Mouse (Mus musculus) kidney, embryonic 14.5 days (tissue): ENCODE data around the gene Rhebl1. TPM values are rescaled to one million over a fixed set of nuclear protein-coding genes. Genes with fewer than 3 reads are reported as not detected.

Experiments
- ATAC-seq: fragments of 200-750 bp; cut with Nextera tagmentation; 2 replicates; pipeline ENCODE4 v1.8.0; 2017; ENCODE audit warnings: moderate number of reproducible peaks, mild to moderate bottlenecking, moderate TSS enrichment, moderate library complexity; ENCODE audit not compliant: low FRiP score, low TSS enrichment
- H3K27ac ChIP-seq: fragments of 300-500 bp; sonication (generic); 2 replicates; pipeline ENCODE4 v1.5.1; 2014; ENCODE audit warnings: low read depth, mild to moderate bottlenecking, low read length, moderate library complexity, mixed read lengths
- H3K27me3 ChIP-seq: fragments of 300-500 bp; sonication (generic); 2 replicates; pipeline ENCODE4 v1.6.1; 2014; ENCODE audit warnings: mild to moderate bottlenecking, low read length; ENCODE audit not compliant: control insufficient read depth, insufficient read depth
- H3K36me3 ChIP-seq: fragments of 300-500 bp; sonication (generic); 2 replicates; pipeline ENCODE4 v1.6.1; 2014; ENCODE audit warnings: low read length, mixed read lengths; ENCODE audit not compliant: control insufficient read depth, insufficient read depth
- H3K4me1 ChIP-seq: fragments of 300-500 bp; sonication (generic); 2 replicates; pipeline ENCODE4 v1.6.1; 2014; ENCODE audit warnings: low read length, mixed read lengths; ENCODE audit not compliant: control insufficient read depth, insufficient read depth
- H3K4me2 ChIP-seq: fragments of 300-500 bp; sonication (generic); replicated peaks from 2 replicates; pipeline ENCODE4 v1.6.1; 2014; ENCODE audit warnings: low read depth, mild to moderate bottlenecking, low read length
- H3K4me3 ChIP-seq: fragments of 300-500 bp; sonication (generic); 2 replicates; pipeline ENCODE4 v1.5.1; 2014; ENCODE audit warnings: mild to moderate bottlenecking, low read length
- H3K9ac ChIP-seq: fragments of 300-500 bp; sonication (generic); 2 replicates; pipeline ENCODE4 v1.6.1; 2014; ENCODE audit warnings: low read depth, mild to moderate bottlenecking, low read length, moderate library complexity
- H3K9me3 ChIP-seq: fragments of 300-500 bp; sonication (generic); 2 replicates; pipeline ENCODE4 v1.6.1; 2016; ENCODE audit warnings: low read length; ENCODE audit not compliant: control insufficient read depth
- WGBS: fragments of 180-500 bp; shearing (Covaris S2); extraction: QIAGEN DNeasy Blood & Tissue Kit; methylation state at CpG from one replicate; pipeline ENCODE4 v1.1.7; 2014; 5-methylcytosine and 5-hydroxymethylcytosine counted together
- polyA plus RNA-seq: library from polyadenylated mRNA; unstranded; fragments of >200 nt; fragmentation: Nextera tagmentation; extraction: Ambion mirVana; gene quantifications from 2 replicates; pipeline ENCODE4 v1.2.1, GENCODE M21; 2014

The Rhebl1 gene
- polyA plus RNA-seq, 1 experiment from 2014 or later, result 14.4 TPM

DNA sequence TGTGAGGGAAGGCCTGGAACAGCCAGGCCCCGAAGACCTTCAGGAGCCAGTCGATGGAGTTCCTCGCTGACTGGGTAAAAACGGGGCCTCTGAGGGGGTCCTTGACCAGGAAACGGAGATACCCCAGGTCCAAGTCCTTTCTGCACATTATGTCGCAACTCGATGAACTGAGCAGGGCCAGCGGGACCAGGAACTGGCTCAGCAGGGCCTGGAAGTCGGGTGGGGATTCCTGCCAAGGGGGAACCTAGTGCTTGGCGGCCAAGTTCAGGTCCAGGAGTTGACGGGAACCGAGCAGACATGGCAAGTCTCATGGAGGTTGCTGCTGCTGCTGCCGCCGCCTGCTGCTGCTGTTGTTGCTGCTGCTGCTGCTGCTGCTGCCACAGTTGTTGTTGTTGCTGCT, 43.7 kb downstream of the Rhebl1 start:
- Histone ChIP-seq H3K9me3 (no peaks in the 10 kb centered on the region), H3K27me3 (no peaks in the 10 kb centered on the region), H3K27ac (no peak overlapping the region), H3K4me1 (no peaks in the 10 kb centered on the region), H3K36me3 (peaks cover 100% of the 10 kb centered on the region), H3K9ac (no peak overlapping the region), H3K4me3 (no peak overlapping the region), H3K4me2 (no peak overlapping the region)
- ATAC-seq, result no peak
- WGBS, result 92% methylated on average over 14 of the region's 14 CpGs

DNA sequence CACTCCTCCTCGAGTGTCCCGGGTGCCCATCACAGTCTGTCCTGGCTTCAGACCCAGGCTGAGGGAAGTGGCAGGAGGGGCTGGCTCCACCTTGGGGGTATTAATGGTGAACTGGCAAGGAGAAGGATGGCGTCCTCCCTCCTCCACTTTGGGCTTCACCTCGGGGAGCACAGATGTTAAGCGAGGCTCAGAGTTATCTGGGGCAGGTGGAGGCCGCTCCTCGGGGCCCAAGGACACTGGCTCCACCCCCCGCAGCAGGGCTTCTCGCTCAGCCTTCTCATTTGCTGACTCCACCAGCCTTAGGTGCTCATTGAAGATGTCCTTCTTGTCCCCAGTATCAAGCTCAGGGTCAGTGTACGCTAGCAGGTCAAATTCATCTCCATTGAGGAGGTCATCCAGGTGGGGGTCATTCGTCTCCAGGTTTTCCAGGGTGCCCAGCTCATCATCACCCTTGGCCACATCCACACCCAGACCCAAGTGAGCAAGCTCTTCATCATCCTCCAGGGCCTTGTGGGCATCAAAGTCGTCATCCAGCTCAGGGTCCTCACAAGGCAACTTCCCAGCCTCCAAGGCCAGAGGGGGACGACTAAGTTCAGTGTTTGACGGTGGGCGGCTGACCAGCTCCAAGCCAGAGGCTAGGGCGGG, 44.3 kb downstream of the Rhebl1 start:
- Histone ChIP-seq H3K9me3 (no peaks in the 10 kb centered on the region), H3K27me3 (no peaks in the 10 kb centered on the region), H3K4me3 (no peak overlapping the region), H3K4me2 (no peak overlapping the region), H3K4me1 (no peaks in the 10 kb centered on the region), H3K27ac (no peak overlapping the region), H3K9ac (no peak overlapping the region), H3K36me3 (peaks cover 100% of the 10 kb centered on the region)
- no peak for ATAC-seq
- 87% methylated on average over 16 of the region's 16 CpGs for WGBS

DNA sequence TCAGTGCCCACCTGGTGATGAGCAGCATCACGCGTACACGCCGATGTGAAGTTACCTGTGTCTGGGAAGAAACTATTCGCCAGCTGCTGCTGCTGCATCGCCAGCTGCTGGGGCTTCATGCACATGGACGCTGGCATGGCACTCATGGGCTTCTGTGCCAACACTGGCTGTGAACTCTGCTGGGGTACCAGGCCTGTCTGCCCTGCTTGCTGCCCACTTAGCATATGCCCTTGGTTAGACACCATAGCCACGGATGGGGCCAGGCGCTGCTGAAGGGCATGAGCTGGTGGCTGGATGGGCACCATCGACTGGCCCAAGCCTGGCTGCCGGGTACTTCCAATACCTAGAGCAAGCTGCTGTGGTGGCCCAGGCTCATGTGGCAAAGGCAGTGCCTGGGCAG, 45.2 kb downstream of the Rhebl1 start:
- Histone ChIP-seq H3K4me2 (no peak overlapping the region), H3K9me3 (no peaks in the 10 kb centered on the region), H3K4me1 (no peaks in the 10 kb centered on the region), H3K27ac (no peak overlapping the region), H3K27me3 (no peaks in the 10 kb centered on the region), H3K9ac (no peak overlapping the region), H3K4me3 (no peak overlapping the region), H3K36me3 (peaks cover 100% of the 10 kb centered on the region)
- 96% methylated on average over 11 of the region's 11 CpGs for WGBS
- ATAC-seq, result no peak

DNA sequence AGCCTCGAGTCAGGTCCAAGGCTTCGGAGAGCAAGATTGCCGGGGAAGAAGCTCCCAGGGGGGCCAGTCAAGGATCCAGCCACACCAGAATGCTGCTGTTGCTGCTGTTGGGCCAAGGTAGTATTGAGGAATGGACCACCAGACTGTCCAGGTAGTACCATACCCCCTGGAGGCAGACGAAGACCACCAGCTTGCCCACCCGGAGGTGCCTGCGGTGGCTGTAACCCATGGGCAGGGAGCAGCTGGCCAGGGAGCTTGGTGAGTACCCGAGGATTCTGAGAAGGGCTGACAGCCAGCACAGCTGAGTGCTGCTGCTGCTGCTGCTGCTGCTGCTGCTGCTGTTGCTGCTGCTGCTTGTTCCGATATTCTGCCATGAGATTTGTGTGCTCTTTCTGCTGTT, 48.2 kb downstream of the Rhebl1 start:
- Histone ChIP-seq H3K9ac (no peak overlapping the region), H3K9me3 (no peaks in the 10 kb centered on the region), H3K4me2 (no peak overlapping the region), H3K4me1 (no peaks in the 10 kb centered on the region), H3K27me3 (no peaks in the 10 kb centered on the region), H3K4me3 (no peak overlapping the region), H3K36me3 (peaks cover 100% of the 10 kb centered on the region), H3K27ac (no peak overlapping the region)
- WGBS, result 92% methylated on average over 8 of the region's 8 CpGs
- ATAC-seq, result no peak

DNA sequence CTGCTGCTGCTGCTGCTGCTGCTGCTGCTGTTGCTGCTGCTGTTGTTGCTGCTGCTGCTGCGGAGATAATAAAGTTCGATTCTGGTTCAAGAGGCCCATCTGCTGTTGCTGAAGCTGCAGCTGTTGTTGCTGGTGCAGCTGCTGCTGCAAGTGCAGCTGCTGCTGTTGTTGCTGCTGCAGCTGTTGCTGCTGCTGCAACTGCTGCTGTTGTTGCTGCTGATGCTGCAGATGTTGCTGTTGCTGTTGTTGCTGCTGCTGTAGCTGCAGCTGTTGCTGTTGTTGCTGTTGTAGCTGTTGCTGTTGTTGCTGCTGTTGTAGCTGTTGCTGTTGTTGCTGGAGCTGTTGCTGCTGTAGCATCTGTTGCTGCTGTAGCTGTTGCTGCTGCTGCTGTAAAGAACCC, 49.2 kb downstream of the Rhebl1 start:
- Histone ChIP-seq H3K4me2 (no peak overlapping the region), H3K9me3 (no peaks in the 10 kb centered on the region), H3K4me3 (no peak overlapping the region), H3K36me3 (peaks cover 100% of the 10 kb centered on the region), H3K4me1 (no peaks in the 10 kb centered on the region), H3K27me3 (no peaks in the 10 kb centered on the region), H3K27ac (no peak overlapping the region), H3K9ac (no peak overlapping the region)
- ATAC-seq, result no peak
- 91% methylated on average over 2 of the region's 2 CpGs for WGBS

DNA sequence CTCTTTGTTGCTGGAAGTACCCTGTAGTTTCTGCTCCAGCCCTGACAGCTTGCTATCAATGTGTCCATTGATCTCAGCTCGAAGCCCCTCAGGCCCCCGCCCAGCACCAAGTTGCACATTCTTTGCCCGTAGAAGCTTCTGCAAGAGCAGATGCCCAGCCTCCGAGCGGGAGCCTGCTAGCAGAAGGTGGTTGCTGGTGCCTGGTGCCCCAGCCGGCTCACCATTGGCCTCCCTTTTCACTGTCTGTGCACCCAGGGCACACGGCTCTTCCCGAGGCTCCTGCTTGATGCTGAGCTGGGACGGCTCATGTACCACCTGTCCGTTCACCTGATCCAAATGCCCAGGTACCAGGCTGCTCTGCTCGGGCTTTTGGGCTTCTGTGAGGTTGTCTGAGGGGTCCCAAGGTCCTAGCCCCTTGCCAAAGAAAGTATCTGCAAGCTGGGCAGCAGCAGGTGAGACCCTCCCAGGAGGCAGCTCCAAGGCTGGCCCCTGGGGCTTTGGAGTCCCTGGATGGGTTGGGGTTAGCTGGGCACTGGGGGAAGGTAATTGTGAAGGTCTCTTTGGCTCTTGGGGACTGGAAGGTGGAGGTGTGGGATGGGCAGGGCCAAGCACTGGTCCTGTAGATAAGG, 50.6 kb downstream of the Rhebl1 start:
- WGBS, result 95% methylated on average over 11 of the region's 11 CpGs
- Histone ChIP-seq H3K4me3 (no peak overlapping the region), H3K4me2 (no peak overlapping the region), H3K9me3 (no peaks in the 10 kb centered on the region), H3K4me1 (no peaks in the 10 kb centered on the region), H3K36me3 (peaks cover 100% of the 10 kb centered on the region), H3K9ac (no peak overlapping the region), H3K27me3 (no peaks in the 10 kb centered on the region), H3K27ac (no peak overlapping the region)
- no peak for ATAC-seq

DNA sequence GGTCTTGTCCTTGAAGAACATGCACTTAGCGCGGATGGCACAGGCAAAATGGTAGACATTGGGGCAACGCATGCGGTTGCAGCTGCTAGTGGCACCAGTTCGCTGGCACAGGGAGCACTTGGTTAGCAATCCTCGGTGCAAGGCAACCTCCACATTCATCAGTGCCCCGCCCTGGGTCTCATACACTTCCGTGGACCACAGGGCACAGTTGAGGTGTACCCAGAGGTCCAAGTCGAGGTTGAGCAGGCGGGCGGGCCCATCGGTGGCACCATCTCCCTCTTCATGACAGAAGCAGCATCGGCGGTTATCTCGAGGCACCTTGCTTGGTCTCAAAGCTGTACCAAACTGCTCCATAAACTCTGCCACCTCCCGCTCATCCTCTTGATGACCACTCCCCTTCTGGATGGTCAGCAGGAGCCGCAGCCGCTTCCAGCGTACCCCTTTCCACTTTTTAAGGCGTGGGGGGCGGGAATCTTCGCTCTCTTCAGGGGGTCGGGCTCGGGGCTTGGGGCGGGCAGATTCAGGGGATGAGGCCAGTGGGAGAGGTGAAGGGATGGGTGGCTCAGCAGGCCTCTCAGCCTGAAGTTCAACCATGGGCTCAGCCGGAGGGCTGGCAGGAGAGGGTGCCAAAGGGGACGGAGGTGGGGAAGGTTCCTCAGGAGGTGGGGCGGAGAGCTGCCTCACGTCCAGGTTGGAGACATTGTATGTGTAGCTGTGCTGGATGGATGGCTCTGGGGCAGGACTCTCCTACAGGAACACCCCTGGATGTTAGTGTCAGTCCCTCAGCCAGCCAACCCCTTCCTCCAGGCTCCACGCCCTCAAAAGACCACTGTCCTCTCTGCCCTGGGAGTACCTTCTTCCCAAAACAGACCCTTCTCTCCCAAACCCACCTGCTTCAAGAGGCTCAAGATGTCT, 54.4 kb downstream of the Rhebl1 start:
- Histone ChIP-seq H3K4me2 (no peak overlapping the region), H3K27ac (no peak overlapping the region), H3K4me3 (no peak overlapping the region), H3K27me3 (no peaks in the 10 kb centered on the region), H3K36me3 (peaks cover 100% of the 10 kb centered on the region), H3K4me1 (no peaks in the 10 kb centered on the region), H3K9ac (no peak overlapping the region), H3K9me3 (no peaks in the 10 kb centered on the region)
- no peak for ATAC-seq
- 95% methylated on average over 30 of the region's 30 CpGs for WGBS

DNA sequence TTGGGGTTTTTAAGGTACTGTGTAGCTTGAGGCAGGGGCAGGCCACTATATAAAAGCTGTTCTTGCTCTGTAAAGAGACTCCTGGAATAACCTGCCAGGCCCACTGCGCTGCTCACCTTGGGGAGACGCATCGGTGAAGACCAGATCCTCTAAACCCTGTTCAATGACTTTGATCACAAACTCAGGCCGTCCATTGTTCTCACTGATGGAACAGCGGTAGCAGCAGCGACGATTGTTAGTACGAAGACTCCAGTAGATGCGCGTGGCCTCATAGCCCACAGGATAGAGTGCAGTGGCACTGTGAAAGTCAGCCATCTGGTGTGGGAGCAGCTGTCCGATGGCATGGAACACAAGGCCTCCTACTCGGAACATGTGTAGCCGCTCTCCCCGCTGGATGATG, 55.2 kb downstream of the Rhebl1 start:
- Histone ChIP-seq H3K36me3 (peaks cover 100% of the 10 kb centered on the region), H3K9ac (no peak overlapping the region), H3K4me3 (no peak overlapping the region), H3K4me2 (no peak overlapping the region), H3K9me3 (no peaks in the 10 kb centered on the region), H3K4me1 (no peaks in the 10 kb centered on the region), H3K27me3 (no peaks in the 10 kb centered on the region), H3K27ac (no peak overlapping the region)
- ATAC-seq, result no peak
- 93% methylated on average over 14 of the region's 14 CpGs for WGBS

DNA sequence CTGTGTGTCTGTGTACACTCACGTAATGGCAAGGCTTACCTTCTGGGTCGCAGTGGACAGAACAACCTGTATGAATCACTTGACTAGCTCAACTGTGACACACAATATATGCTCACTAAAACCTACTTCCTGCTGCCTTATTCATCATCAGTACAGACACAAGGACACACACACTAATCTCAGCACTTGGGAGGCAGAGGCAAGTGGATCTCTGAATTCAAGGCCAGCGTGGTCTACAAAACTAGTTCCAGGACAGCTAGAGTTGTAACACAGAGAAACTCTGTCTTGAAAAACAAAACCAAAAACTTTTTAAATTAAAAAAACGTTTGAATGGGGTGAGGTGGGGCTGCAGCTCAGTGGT, 56.6 kb downstream of the Rhebl1 start:
- Histone ChIP-seq H3K9me3 (no peaks in the 10 kb centered on the region), H3K27ac (no peak overlapping the region), H3K4me1 (no peaks in the 10 kb centered on the region), H3K4me3 (no peak overlapping the region), H3K27me3 (no peaks in the 10 kb centered on the region), H3K4me2 (no peak overlapping the region), H3K9ac (no peak overlapping the region), H3K36me3 (peaks cover 97% of the 10 kb centered on the region)
- no peak for ATAC-seq
- WGBS, result 78% methylated on average over 4 of the region's 4 CpGs
